Mouse (Mus musculus): Measurements from ENCODE around the gene Cd151.
A peak's percentile ranks its signal among the peaks of the same experiment; 100 is the strongest.

The Cd151 gene

GRCm38 (mm10) chr7:141475805-141476158 lies 8.6 kb downstream of the Cd151 start:
- no peak for DNase-seq

- peak; percentile 65 for DNase-seq
These were observed 9.2 kb downstream of the Cd151 start for GRCm38 (mm10) chr7:141476226-141476980.

- DNase-seq, result no peak
These were observed 9.8 kb downstream of the Cd151 start for GRCm38 (mm10) chr7:141476981-141477370.

- no peak for DNase-seq
These were observed 10.5 kb downstream of the Cd151 start for GRCm38 (mm10) chr7:141477578-141478269.

- no peak for DNase-seq
These were observed 11.1 kb downstream of the Cd151 start for GRCm38 (mm10) chr7:141478270-141478748.

GRCm38 (mm10) chr7:141480842-141481497 lies 13.8 kb downstream of the Cd151 start:
- peak; percentile 87 for DNase-seq

GRCm38 (mm10) chr7:141481498-141482401 lies 14.6 kb downstream of the Cd151 start:
- DNase-seq, result peak; percentile 83

- DNase-seq, result no peak
These were observed 15.4 kb downstream of the Cd151 start for GRCm38 (mm10) chr7:141482531-141483024.

GRCm38 (mm10) chr7:141483114-141483653 lies 16.0 kb downstream of the Cd151 start:
- no peak for DNase-seq

- no peak for DNase-seq
These were observed 17.3 kb downstream of the Cd151 start for GRCm38 (mm10) chr7:141484186-141485120.

GRCm38 (mm10) chr7:141485186-141485585 lies 18.0 kb downstream of the Cd151 start:
- DNase-seq, result no peak

GRCm38 (mm10) chr7:141485606-141486005 lies 18.4 kb downstream of the Cd151 start:
- DNase-seq, result no peak

GRCm38 (mm10) chr7:141486239-141486638 lies 19.0 kb downstream of the Cd151 start:
- peak; percentile 75 for DNase-seq

GRCm38 (mm10) chr7:141487141-141487540 lies 19.9 kb downstream of the Cd151 start:
- DNase-seq, result no peak

- DNase-seq, result peak; percentile 24
These were observed 24.0 kb downstream of the Cd151 start for GRCm38 (mm10) chr7:141491151-141491550.

GRCm38 (mm10) chr7:141492738-141493137 lies 25.5 kb downstream of the Cd151 start:
- DNase-seq, result no peak

GRCm38 (mm10) chr7:141493729-141494128 lies 26.5 kb downstream of the Cd151 start:
- DNase-seq, result no peak

GRCm38 (mm10) chr7:141495379-141495778 lies 28.2 kb downstream of the Cd151 start:
- no peak for DNase-seq

- DNase-seq, result no peak
These were observed 28.7 kb downstream of the Cd151 start for GRCm38 (mm10) chr7:141495940-141496339.

GRCm38 (mm10) chr7:141497600-141497999 lies 30.4 kb downstream of the Cd151 start:
- DNase-seq, result no peak
